Mouse (Mus musculus) left cerebral cortex, adult 18-20 months (tissue): ENCODE data around the gene Ccn5. TPM values are rescaled to one million over a fixed set of nuclear protein-coding genes. Genes with fewer than 3 reads are reported as not detected.

Experiments
- DNase-seq, 2 experiments: peaks; one replicate each; pipeline ENCODE4 v3.0.0; 2021 to 2022; ENCODE audit warnings: low spot score in 2 of 2, mixed read lengths in 1 of 2
- total RNA-seq, 2 experiments: library from RNA; stranded (reverse); gene quantifications; 2 replicates each; pipeline ENCODE4 v1.2.3; 2021

The Ccn5 gene
- total RNA-seq, 2 experiments from 2014 or later = not detected

- DNase-seq = no peak
These were observed 18.9 kb downstream of the Ccn5 start for GRCm38 (mm10) chr2:163839519-163839918.

GRCm38 (mm10) chr2:163842043-163842442, 21.4 kb downstream of the Ccn5 start:
- DNase-seq = no peak

- peak in 1 of 2 experiments; percentile 6 for DNase-seq
These were observed 32.8 kb downstream of the Ccn5 start, which contains the start of gene Kcnk15 for GRCm38 (mm10) chr2:163853461-163853901. Gene Kcnk15 (plus strand): TSS chr2:163853651.

- no peak for DNase-seq
These were observed 36.6 kb downstream of the Ccn5 start for GRCm38 (mm10) chr2:163857233-163857632.

- DNase-seq = peak; percentile 66 to 68
These were observed 37.7 kb downstream of the Ccn5 start for GRCm38 (mm10) chr2:163858254-163858947.

GRCm38 (mm10) chr2:163865311-163865710, 44.6 kb downstream of the Ccn5 start:
- no peak for DNase-seq

- DNase-seq = no peak
These were observed 45.4 kb downstream of the Ccn5 start for GRCm38 (mm10) chr2:163866061-163866460.

GRCm38 (mm10) chr2:163869783-163870182, 49.1 kb downstream of the Ccn5 start:
- DNase-seq = no peak

GRCm38 (mm10) chr2:163871266-163871665, 50.6 kb downstream of the Ccn5 start:
- DNase-seq = no peak

- no peak for DNase-seq
These were observed 51.2 kb downstream of the Ccn5 start for GRCm38 (mm10) chr2:163871906-163872305.

GRCm38 (mm10) chr2:163874877-163875276, 54.2 kb downstream of the Ccn5 start:
- no peak for DNase-seq

GRCm38 (mm10) chr2:163875484-163875883, 54.8 kb downstream of the Ccn5 start:
- no peak for DNase-seq

GRCm38 (mm10) chr2:163876830-163877498, 56.3 kb downstream of the Ccn5 start:
- peak in 1 of 2 experiments; percentile 45 for DNase-seq

GRCm38 (mm10) chr2:163880891-163881290, 60.2 kb downstream of the Ccn5 start:
- no peak for DNase-seq

Other genes with a start within 250 kb of the Ccn5 start
- gene Ttpal, start 218.5 kb upstream of the Ccn5 start, total RNA-seq = 10 to 100 TPM; 66.3 to 68.8 TPM
- 100 to 1,000 TPM; 223 to 236 TPM for gene Serinc3, start 175.7 kb upstream of the Ccn5 start, total RNA-seq
- 100 to 1,000 TPM; 130 to 132 TPM for gene Pkig, start 162.5 kb upstream of the Ccn5 start, total RNA-seq
- under 1 TPM; 0.70 to 0.80 TPM for gene Ada, start 70.6 kb upstream of the Ccn5 start, total RNA-seq
- under 1 TPM; 0.30 to 0.63 TPM for gene Kcnk15, start 32.8 kb downstream of the Ccn5 start, total RNA-seq
- 10 to 100 TPM; 85.6 TPM for gene Rims4, start 97.8 kb downstream of the Ccn5 start, total RNA-seq
- 100 to 1,000 TPM; 469 to 487 TPM for gene Ywhab, start 174.1 kb downstream of the Ccn5 start, total RNA-seq
- 1 to 10 TPM in 1 of 2 experiments, under 1 TPM in 1; 0.51 to 1.3 TPM for gene Pabpc1l, start 204.6 kb downstream of the Ccn5 start, total RNA-seq
- 10 to 100 TPM; 37.9 to 41.2 TPM for gene Stk4, start 249.5 kb downstream of the Ccn5 start, total RNA-seq